Mouse (Mus musculus): Measurements from ENCODE around the gene Olfr157.
"Not testable (repeated sequence)": the region's sequence is repeated elsewhere in the genome, so short reads cannot be mapped to it uniquely, and the experiment has no call there.

Gene Olfr157

DNA sequence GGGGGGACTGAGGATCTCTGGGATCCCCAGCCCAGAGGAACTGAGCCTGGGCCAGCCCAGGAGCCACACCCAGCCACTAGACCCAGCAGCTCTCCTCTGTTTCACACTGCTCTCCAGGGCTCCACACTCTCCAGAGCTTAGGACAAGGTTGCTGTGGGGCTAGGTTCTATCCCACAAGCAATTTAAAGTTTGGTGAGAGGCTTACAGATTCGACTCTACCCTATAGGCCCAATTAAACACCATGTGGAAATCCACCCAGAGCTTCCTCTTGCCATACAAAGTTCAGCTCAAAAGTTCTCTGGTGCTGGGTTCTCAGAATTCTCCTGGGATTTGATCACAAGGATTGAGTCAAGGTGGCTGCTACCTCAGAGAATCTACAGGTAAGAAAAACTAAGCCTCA is at the start of gene Olfr157:
Olfr157 (minus strand) TSS at position 101 of the 400 bp plus-strand sequence.
- DNase-seq, result no peak

DNA sequence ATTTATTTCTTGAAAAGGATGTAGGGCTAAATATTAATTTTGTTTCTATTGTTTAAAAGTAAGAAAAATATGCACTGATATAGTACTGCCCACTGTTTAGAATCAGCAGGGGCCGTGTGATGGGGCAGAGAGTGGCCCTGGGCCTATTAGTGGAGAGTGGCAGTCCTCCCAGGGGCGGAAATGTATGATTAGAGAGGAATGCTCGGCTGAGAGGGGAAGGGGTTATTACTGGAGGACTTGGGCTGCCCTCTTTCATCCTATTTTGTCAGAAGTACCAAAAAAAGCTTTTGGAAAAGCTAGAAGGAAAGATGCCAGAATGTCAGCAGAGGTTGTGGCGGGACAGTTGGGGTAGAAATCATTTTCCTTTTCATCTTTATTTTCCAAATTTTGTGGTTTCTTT is 44.2 kb upstream of the Olfr157 start:
- no peak for DNase-seq

GRCm38 (mm10) chr4:43879566-43879965 is 39.6 kb upstream of the Olfr157 start:
- DNase-seq, result no peak

- DNase-seq, result no peak
Observed at GRCm38 (mm10) chr4:43878121-43878776, 38.2 kb upstream of the Olfr157 start.

GRCm38 (mm10) chr4:43877230-43877629 is 37.2 kb upstream of the Olfr157 start:
- DNase-seq, result no peak

DNA sequence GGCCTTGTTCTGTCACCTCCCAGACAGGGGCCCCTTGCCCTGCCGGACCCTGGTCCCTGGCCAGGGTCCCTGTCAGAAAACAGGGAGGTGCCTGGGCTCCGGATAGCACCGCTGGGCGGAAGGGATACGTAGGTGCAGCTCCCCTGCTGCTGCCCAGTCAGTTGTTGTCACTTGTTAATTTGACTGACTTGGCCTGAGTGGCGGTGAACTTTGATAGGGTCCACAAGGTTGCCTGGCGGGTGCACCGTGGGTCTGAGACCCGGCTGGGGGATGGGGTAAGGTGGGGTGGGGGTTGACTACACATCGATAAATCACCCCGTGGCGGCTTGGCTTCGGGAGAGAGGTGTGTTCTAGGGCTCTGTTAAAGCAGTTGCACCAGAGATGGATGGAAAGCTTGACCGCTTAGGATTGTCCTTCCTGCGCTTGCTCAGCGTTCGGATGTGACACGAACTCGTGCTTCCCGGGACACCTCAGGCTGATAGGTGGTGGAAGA is 36.0 kb upstream of the Olfr157 start:
- DNase-seq, result peak; percentile 27

- DNase-seq, result peak; percentile 80
Observed at GRCm38 (mm10) chr4:43875160-43875918, 35.3 kb upstream of the Olfr157 start, which contains the start of gene Reck. TSS of gene Reck (plus strand) at chr4:43875530.

DNA sequence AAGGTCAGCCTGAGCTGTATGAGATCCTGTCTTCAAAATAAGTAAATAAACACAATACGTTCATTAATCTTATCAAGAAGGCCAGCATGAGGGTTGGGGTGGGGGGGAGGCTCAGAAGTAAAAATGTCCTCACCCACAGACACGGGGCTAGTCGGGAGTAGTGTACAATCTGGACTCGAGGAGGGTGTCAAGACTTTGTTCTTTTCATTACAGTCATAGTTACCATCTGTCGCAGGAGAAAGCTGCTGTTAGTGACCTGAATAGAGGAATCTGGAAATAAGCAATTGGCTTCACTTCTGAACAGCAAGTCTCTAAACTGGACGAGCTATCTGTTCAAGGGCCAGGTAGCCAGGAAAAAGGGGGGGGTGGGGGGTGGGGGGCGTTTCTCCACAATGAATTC is 34.5 kb upstream of the Olfr157 start:
- DNase-seq, result no peak

- no peak for DNase-seq
Observed at GRCm38 (mm10) chr4:43869821-43870220, 29.8 kb upstream of the Olfr157 start.

- no peak for DNase-seq
Observed at GRCm38 (mm10) chr4:43863298-43863697, 23.3 kb upstream of the Olfr157 start.

- DNase-seq, result peak; percentile 20
Observed at GRCm38 (mm10) chr4:43860744-43861519, 20.9 kb upstream of the Olfr157 start.

DNA sequence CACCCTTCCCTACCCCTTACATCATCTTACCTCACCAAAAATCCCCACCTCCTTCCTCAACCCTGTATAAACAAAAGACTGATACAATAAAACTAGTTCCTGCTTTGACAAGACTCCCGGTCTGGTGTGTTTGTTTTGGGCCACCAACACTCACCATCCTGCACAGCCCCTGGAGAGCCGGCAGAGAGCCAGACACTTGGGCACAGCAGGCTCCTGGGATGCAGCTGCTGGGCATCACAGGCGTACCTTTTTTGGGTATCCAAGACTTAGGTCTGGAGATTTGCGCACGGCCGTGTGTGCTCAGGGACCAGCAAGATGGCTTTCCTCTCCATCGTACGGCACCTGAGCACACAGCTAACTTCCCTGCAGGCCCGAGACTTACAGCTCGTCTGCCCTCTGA is 19.9 kb upstream of the Olfr157 start:
- DNase-seq, result no peak

DNA sequence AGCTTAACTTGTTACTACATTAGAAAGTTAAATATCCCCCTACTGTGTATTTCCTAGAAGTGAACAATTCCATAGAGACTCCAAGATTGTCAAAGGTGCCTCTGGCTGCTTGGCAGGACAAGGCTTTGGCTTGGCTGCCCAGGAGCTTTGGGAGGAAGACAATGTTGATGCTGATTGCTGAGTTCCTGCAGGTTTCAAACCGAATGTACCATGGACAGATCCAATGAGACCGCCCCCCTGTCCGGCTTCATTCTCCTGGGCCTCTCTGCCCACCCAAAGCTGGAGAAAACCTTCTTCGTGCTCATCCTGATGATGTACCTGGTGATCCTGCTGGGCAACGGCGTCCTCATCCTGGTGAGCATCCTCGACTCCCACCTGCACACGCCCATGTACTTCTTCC is 14.1 kb upstream of the Olfr157 start:
- DNase-seq, result no peak

DNA sequence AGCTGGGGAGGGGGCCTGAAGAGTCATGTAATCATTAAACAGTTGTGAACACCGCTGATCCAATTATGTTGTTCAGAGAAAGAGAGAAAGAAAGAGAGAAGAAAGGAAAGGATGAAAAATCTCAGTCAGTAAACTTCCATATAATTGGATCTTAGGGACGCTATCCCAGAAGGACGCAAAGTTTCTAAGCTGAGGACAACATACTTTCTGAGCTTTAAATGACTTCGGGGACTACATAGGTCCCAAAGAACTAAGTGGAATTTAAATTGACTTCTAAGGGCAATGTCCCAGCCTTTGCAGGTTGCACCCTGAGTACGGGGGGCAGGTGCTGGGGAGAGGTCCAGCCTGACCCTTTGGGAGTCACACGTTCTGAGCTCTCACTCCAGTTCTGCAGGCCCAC is 11.3 kb upstream of the Olfr157 start, which contains the start of gene Olfr155:
Olfr155 (plus strand) TSS at position 301 of the 400 bp plus-strand sequence.
- no peak for DNase-seq

- no peak for DNase-seq
Observed at GRCm38 (mm10) chr4:43838326-43838725, 1.7 kb downstream of the Olfr157 start.

DNA sequence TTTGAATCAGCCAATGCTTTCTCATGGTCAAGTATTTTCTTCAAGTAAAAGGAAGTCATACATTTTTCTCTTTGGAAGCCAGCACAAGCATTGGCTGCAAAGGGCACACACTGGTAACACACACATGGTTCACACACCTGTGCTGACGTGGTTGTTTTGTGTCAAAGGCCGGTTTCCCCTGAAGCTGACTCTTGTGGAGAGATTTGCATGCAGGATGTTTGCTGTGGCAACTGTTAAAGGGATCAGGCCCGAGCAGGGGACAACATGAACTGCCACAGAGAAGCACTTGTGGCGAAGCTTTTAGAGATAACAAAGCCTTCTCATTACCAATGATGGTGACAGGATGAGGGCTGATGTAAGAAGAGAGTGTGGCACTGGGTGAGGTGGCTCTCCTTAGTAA is 5.3 kb downstream of the Olfr157 start:
- DNase-seq, result no peak

DNA sequence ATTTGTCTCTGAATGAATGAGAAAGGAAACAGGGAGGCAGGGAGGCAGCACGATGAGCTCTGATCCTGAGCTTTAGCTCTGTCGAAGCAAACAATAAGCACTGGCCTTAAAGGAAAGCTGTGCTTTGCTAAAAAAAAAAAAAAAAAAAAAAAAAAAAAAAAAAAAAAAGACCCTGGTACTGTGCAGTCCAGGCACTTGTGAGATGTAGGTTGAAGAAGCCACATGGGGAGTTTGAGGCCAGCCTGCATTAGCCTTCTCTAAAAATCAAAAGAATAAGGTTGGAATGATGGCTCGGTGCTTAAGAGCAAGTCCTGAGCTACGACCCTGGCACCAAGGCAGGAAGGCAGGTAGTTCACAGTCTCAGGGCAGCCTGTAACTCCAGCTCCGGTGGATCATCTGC is 6.2 kb downstream of the Olfr157 start:
- DNase-seq, result no peak

GRCm38 (mm10) chr4:43832031-43832430 is 8.0 kb downstream of the Olfr157 start:
- DNase-seq, result no peak

DNA sequence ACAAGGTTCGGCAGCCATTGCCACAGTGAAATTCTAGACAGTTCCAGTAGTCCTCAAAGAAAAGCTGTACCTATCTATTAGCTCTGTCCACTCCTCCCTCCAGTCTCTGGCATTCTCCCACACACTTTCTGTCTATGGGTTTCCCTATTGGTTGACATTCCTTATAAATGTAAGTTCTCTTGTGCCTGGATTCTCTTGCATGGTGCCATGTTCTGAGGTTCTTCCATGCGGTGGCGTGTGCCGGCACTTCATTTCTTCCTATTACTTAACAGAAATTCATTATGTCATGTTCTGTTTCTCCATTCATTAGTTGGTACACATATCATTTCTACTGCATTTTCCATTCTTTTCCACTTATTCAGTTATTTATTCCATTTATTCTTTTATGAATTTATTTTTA is 11.2 kb downstream of the Olfr157 start:
- no peak for DNase-seq

GRCm38 (mm10) chr4:43823845-43824337 is 16.1 kb downstream of the Olfr157 start, which contains the start of gene Olfr156:
TSS of gene Olfr156 (minus strand) at chr4:43823895.
- DNase-seq, result no peak

GRCm38 (mm10) chr4:43822896-43823550 is 17.0 kb downstream of the Olfr157 start:
- no peak for DNase-seq

DNA sequence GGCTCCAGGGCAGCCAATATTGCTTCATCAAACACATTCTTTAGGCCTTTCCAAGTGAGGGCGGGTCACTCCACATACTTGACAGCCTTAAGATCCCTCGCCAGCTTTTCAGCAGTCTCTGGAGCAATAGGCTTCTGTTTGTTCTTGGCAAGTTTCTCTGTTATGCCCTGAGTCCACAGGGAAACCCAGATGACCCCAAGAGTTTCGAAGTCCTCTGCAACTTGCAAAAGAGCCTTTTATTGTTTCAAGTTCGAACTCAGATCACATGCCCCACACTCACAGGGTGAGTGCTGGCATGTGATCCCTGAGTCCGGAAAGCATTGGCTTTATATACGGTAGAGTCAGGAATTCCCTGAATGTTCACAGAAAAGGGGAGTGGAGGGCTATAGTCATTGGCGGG is 41.1 kb downstream of the Olfr157 start:
- DNase-seq, result no peak

- DNase-seq, result not testable (repeated sequence)
Observed at GRCm38 (mm10) chr4:43795844-43796243, 44.2 kb downstream of the Olfr157 start.
